Mouse (Mus musculus) thymus, postnatal 0 days (tissue): ENCODE data around the gene Mypn. TPM values are rescaled to one million over a fixed set of nuclear protein-coding genes. Genes with fewer than 3 reads are reported as not detected.

Experiments used
- DNase-seq: peaks from one replicate; pipeline ENCODE4 v3.0.0-alpha.2; 2015; ENCODE audit warnings: low spot score
- polyA plus RNA-seq: library from polyadenylated mRNA; unstranded; fragments of >200 nt; fragmentation: Nextera tagmentation; extraction: Ambion mirVana; gene quantifications from 2 replicates; pipeline ENCODE4 v1.2.1, GENCODE M21; 2015

The Mypn gene
- polyA plus RNA-seq, 1 experiment from 2014 or later = 0.08 TPM

DNA sequence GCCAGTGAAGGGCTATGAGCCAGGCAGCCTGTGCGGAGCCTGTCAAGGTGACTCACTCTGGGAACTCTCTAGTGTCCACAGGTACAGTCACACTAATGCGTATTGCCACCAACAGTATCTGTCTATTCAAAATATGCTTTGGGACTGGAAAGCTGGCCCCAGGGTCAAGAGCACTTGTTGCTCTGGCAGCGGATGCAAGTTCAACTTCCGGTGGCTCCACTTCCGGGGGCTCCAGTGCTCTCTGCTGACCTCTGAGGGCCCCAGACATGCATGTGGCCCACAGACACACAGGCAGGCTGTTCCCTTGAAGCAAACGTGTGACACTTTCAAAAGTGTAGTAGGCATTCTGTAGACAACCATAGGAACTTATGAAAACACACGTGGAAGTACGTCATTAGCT, 2.2 kb downstream of the Mypn start:
- DNase-seq = no peak

DNA sequence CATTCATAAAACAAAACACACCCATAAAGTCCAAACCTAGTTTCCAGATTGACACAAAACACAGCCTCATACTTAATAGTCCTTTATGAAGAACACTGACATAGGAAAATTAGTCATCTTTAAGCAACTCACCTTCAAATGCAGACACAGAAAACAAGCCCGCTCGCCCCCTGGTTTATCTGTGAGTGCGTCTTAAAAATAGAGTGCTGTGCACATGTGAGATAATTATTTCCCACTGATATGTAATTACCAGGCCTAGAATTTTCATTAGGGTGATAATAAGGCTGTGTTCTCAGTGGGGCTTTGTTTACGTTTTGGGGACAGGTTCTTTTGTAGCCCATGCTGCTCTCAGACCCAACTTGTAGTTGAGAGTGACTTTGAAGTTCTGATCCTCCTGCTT, 4.7 kb downstream of the Mypn start:
- no peak for DNase-seq

DNA sequence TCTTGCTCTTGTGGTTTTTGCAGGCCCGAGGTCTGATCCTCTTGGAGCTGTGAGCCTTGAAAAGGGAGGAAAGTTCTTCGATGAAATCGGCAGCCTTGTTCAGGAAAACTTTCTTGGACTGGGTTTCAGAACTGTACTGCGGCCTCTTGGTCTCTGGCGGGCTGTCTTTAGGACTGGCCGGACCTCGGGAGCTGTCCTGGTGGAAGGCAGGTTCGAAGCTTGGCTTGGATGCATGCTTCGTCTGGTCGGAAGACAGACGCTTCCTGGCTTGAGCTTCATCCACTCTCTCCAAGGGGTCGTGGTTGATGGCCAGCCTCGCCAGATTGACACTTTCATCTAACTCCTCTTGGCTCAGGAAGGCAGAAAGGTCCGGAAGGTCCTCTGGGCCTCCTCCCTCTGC, 11.0 kb downstream of the Mypn start:
- no peak for DNase-seq

DNA sequence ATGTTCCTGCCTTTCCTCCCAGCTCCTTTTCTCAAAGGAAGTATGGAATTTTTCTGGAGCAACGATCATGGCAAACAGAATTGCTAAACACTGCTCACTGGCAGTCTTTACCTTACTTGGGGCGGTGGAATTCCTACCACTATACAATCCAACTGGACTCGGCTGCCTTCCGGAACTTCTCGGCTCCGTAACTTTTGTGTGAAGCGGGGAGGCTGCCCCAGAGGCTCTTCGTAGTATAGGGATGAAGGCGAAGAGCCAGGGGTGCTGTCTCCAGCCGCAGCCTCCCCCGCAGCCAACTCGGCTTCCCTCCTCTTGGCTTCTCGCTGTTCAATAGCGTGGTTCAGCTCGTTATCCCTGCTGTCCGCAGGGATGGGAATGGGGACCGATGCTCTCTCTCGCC, 11.5 kb downstream of the Mypn start:
- no peak for DNase-seq

DNA sequence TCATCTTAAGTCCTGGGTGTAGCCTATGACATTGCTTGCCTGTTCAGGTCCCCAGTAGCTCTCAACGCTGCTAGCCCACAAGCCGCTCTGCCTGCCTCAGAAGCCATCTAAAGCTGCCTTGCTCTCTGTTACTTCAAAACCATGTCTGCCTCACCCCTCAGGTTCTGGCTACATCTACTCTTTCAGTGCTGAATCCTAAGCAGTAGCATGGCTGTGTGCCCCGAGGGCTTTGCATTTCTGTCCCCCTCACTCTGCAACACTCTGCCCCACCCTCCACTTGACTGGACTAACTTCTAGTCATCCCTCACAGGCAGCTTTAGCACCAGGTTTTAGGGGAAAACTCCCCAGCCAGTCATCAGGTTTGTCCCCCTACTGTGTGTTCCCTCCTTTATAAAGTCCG, 19.3 kb downstream of the Mypn start:
- no peak for DNase-seq

DNA sequence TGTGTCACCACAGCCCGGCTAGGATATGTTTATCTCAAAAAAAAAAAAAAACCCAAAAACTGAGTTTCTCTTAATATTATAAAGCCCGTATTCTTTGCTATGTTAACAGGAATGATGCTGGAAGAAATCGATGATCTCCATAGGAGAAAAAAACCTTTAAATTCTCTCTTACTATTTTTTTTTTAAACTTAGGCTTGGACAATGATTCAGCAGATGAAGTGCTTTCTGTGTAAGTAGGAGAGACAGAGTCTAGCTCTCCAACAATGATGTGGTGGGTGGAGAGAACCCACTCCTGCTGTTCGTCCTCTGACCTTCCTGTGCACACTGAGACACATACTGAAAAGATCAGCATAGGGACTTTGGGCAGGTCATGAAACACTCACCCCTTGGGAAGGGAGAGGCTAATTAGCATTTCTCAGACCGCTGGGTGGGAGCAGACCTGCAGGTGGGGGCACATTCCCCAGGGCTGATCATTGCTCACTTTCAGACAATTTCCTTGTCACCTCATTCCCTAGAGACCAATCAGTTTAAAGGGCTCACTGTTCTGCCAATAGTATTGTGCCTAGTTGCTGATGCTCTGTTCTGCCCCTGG, 21.5 kb downstream of the Mypn start:
- no peak for DNase-seq

DNA sequence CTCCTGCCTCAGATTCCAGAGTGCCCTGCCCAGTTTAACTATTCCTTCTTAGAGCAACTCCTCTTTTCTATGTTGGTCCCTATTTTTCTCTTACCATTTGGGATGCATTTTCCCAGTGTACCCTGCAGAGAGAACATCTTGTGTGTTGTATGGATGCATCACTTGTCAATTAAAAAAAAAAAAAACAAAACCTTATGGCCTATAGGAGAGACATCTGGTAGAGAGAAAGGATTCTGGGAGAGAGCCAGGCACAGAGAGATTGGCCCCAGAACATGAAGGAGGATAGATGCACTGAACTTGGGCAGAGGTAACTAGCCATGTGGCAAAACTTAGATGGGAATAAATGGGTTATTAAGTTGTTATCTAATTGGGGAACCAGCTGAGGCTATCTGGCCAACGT, 22.6 kb downstream of the Mypn start:
- DNase-seq = no peak

DNA sequence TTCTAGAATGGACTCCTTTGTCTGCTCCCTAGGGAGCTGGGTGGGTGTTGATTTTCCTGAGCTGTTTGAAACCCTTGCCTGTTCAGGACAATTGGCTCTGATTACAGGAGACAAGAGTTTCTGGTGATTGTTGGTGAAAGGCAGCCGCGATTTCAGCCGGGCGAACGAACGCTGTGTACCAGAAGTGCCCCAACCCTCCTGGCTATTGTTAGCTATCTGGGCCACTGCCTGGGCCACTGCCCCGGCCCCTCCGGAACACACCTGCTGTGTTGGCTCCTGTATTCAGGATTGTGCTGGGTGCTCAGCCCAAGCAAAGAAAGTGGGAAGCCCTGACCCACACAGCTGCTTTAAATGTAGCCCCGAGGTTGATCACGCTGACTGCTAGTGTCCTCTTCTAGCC, 24.2 kb downstream of the Mypn start:
- no peak for DNase-seq

DNA sequence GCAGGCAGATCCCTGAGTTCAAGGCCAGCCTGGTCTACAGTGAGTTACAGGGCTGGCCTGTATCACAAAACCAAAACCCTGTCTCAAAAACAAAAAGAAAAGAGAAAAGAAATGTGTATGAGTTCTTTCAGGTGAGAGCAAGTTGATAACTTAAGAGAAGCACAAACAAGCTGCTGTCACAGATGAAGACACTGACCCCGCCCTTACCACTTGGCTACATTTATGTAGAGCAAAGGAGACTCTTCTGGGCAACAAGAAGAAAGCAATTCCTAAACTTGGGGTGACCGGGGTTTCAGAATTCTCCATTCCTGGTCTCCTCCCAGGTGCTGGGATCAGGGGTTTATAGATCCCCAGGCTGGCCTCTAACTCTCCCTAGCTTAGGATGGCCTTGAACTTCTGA, 25.4 kb downstream of the Mypn start:
- no peak for DNase-seq

DNA sequence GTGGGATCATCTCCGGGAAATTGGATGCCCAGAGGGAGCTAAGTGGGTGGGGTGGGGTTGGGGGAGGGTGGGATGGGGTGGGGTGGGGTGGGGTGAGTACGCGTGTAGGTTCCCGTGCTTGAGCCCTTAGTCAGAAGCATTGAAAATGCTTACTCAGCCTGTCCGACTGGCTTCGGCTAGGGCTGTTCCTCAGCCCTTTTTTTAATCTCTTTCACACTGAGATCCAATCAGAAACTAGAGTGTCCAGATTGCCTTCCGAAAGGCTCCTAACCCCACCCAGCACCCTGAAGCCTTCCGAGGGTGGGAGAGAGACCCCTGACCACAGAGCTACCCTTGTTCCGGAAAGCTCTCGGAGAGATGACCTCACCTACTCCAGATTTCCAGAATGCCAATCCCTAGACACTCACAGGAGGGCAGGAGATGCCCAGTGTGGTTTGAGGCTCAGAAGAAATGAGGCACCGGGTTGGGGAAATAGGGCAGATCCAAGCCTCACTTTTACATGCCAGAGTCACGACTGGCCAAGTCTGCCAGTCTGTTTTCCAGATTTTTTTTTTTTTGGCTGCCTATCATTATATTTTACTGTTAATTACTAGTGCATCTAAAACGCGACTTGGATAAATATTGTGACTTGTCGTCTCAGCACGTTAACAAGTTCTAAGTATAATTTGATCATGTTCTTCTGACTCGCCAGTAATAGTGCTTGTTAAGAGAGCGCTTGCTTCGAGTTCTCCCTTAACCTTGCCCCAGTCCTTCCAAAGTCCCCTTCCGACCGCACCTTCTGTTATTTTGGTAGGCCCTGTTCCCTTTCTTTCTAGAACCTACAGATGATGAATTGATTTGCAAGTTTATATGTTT, 26.2 kb downstream of the Mypn start:
- DNase-seq = no peak

DNA sequence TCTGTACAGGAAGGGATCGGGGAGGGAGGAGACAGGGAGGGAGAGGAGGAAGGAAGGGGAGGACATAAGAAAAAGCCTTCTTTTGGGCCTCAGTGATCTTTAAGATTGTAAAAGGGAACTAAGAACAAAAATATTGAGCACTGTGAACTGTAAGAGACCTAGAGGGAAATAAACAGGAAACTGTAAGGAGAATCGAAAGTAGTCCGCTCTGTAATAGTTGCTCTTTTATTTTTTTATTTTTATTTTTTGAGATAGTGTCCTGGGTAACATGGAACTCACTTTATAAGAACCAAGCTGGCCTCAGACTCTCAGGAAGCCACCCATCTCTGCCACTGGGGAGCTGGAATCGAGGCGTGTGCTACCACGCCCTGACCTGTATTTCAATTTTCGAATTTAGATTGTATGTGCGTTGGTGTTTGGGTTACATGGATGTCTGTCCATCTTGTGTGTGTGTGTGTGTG, 27.3 kb downstream of the Mypn start:
- DNase-seq = no peak

DNA sequence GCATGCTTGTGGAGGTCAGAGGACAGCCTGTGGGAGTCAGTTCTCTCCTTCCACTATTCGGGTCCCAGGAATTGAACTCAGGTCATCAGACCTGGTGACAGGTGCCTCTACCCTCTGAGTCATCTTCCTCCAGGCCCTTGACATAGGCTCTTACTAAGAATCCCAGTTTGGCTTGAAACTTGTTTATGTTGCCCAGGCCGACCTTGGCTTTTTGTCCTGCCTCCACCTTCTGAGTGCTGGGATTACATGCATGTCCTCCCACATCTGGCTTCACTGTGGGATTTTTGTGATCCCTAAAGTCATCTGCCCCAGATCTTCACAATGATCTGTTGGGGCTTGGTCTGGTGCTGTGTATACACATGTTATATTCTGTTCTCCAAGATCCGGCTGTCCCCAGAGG, 31.7 kb downstream of the Mypn start:
- DNase-seq = no peak

DNA sequence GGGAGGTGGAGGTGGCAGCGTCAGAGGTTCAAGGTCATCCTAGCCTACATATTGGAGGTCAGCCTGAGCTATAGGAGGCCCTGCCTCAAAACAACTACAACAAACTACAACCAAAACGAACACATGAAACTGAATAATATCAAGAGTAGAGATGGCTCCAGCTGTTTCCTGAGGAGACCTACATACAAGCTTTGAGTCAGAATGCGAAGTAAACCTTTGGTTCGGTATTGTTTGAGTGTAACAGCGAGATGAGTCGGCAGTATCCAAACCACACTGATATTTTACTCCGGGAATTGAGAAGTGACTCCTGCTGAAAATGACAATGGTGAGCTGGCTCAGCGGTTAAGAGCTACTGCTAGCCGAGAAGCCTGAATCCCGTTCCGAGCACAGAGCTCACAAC, 34.2 kb downstream of the Mypn start:
- DNase-seq = no peak

DNA sequence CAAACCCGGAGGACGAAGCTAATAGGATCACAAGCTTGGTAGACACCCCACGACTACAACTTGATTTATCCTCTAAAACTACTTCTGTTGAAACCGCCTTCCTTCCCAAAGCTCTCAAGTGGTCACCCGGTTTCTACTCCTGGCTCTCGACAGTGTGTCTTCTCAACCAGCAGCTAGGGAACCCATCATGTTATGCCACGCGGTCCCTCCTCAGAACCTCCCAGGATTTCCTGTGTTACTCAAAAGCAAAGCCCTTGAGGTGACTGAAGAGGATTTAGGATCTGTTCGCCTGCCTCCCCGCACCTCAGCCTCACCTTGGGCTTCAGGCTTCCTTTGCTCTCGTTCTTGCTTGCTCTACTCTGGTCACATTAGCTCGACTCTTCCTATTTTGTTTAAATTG, 35.6 kb downstream of the Mypn start:
- DNase-seq = no peak

DNA sequence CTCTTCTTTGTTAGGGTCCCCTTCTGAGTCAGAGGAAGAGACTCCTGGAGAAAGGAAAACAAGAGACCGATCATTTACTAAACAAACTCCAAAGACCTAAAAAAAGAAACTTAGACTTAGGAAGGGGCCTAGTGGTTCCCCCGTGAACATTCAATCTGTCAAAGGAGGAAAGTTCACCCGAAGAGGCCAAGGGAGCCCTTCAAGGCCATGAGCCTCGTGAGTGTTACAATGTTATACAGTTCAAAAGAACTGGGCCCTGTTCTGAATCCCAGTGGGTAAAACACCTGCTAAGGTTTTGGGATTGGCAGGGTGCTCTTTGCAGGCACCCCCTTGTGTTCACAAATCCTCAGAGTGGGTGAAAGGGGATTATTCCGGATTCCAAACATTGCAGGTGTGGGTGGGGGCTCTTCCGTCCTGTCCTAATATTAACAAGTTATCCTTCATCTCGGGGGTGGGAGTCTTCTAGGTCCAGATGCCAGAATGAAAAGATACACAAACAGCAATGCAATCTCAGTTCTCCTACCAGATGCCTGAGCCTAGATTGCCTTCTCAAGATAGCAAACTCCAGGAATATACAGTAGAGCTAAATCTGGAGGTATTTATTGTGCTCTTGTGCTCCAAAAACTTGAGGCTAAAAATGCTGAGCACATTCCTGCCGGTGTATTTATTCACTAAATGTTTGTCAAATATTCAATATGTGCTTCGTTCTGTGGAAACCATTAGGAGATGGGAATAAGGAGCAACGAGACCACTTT, 36.3 kb downstream of the Mypn start:
- no peak for DNase-seq

DNA sequence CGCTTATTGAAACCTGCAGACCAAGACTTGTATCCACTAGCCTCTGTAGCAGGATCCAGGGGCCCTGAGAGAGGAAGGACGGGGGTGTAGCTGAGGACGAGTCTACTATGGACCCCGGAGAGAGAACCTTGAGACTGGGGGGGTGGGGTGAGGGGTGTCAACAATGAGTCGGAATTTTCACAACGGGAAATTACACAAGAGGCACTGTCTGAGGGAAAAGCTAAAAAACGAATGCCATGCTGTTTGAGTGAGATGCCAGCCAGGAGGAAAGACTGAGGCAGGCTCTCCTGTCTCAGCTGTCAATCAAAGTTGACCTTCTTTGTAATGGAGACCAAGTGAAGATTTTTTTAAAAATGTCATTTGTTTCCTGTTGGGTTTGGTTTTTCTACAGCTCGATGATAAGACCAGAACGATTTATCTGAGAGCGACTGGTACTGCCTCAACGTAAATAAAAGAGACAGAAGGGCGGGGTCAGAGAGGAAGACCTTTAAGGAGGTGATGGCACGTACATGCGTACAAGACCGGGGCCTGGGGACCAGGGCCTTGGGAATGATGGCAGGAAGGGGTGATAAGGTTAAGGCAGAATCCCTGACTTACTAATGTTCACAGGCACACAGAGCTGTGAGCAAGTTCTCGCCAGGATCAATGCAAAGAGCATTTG, 37.9 kb downstream of the Mypn start:
- DNase-seq = no peak

DNA sequence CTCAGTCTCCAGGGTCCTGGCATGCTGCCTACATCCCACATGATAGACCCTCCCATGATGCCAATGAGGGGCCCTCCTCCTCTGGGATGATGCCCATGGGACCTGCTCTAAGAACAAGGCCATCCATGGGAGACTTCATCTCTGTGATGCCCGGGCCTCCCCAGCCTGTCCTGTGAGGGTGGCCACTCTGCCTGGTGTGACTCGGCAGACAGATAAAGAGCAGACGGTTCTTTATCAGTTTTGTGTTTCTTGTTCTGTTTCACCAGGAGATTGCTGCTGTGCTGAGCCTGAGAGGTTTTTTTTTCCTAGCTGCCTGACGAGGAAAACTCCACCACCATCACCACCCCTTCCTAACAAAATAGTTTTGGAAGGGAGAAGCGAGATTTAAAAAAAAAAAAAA, 42.5 kb downstream of the Mypn start:
- no peak for DNase-seq

DNA sequence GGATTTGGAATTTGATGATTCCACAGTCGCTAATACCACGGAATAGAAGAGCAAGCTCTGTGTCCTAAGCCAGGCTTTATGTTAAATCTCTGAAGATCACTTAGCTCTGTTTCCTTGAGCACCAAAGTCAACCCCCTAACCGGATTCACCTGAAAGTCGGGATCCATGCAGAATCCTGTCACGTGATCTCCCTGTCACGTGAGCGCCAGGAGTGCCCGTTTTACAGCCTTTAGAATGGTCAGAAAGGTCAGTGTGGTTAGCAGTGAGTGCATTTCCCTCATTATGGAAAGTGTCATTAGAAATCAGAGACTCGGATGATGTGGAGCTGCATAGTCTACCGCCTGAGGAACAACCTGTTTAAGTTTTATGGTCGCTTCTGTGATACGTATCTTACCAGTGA, 43.1 kb downstream of the Mypn start:
- no peak for DNase-seq

DNA sequence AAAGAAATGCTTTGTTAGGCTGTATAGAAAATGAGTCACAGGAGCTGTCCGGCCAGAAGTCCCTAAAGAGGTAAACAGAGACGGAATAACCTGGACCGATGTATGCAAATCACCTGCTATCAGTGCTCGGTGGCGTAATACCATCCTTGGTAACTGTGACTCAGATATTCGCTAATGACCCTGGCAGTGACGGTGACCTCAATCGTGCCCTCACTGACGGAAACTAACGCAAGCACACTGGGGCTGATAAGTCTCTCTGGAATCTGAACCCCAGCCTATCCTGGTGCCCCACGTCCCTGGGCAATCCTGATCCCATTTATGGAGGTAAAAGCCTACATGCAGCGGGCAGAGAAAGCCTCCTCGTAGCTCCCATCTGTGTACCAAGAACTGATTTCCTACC, 45.6 kb downstream of the Mypn start:
- no peak for DNase-seq

DNA sequence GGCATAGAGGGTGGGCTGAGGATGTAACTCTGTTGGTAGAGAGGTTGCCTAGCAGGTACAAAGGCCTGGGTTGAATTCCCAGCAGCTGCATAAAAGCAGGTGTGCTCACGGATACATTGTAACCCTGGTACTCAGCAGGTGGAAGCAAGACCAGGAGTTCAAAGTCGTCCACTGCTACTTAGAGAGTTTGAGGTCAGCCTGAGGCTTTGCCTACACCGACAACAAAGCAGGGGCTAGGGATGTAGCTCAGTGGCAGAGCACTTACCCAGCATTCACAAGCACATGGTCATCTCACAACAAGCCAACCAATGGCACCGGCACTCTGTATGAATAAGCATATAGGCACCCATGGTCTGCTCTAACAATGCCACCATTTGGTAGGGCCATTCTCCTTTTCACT, 46.3 kb downstream of the Mypn start:
- DNase-seq = no peak

DNA sequence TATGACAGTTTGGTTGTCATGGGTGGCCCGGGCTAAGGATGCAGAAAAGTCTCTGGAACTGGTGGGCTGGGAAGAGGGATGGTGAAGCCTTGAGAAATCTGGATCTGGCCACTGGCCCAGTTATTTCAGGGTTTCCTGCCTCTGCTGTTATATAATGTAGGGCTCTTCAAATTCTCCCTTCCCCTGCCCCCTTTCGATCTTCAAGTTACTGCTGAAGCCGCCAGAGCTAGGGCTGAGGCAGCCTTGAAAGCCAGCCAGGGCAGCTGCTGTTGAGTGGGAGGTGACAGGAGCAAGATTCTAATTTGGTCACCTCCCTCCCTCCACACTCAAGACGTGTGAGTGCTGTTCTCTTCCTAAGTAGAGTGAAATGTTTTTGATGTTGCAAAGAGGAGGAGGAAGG, 46.8 kb downstream of the Mypn start:
- no peak for DNase-seq

DNA sequence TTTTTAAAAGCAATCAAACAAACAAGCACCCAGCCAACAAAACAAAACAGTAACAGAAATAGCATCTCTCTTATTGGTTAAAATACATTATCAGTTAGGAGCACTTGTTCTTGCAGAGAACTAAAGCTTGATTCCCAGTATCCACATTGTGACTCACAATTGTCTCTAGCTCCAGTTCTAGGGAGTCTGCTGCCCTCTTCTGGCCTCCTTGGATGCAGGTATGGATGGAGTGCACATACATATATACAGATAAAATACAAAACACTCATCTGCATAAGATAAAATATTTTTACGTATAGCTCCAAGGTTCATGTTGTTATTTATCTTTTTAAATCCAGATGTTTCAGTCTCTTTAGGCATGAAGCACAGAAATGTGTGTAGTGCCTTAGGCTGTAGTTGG, 47.4 kb downstream of the Mypn start:
- DNase-seq = no peak
